Mouse (Mus musculus): ENCODE measurements around the gene Ticrr. TPM values are rescaled to one million over a fixed set of nuclear protein-coding genes. Genes with fewer than 3 reads are reported as not detected.

Ticrr gene
- polyA plus RNA-seq, 1 experiment from 2014 or later, result 11.2 TPM

- no peak within 1 kb of the TSS for H3K9ac ChIP-seq (ENCODE audit: low read length)
- H3K4me3 ChIP-seq (ENCODE audit: low read depth, low read length), result no peak within 1 kb of the TSS
- H3K4me1 ChIP-seq (replicated peaks; ENCODE audit: control insufficient read depth, insufficient read depth, low read length), result no peaks in the 10 kb centered on the region
- H3K4me2 ChIP-seq (ENCODE audit: low read length), result no peak within 1 kb of the TSS
- no peaks in the 10 kb centered on the region for H3K9me3 ChIP-seq (ENCODE audit: control insufficient read depth, low read length)
- no peaks in the 10 kb centered on the region for H3K27me3 ChIP-seq (replicated peaks; ENCODE audit: control insufficient read depth, insufficient read depth, low read length)
- ATAC-seq (replicated peaks; ENCODE audit: low FRiP score, low TSS enrichment, low read depth) (no peak), DNase-seq (ENCODE audit: low spot score) (no peak)
- H3K36me3 ChIP-seq (ENCODE audit: control insufficient read depth, insufficient read depth, low read length), result peaks cover 13% of the 10 kb centered on the region; the same call in 1 of the 2 replicates
- no peak within 1 kb of the TSS for H3K27ac ChIP-seq (ENCODE audit: low read depth)
- 61% methylated on average over 4 of the region's 4 CpGs for WGBS
Observed at GRCm38 (mm10) chr7:79732622-79733021, 72.6 kb downstream of the Ticrr start, which contains the start of gene Plin1. Plin1 (minus strand) TSS chr7:79732903.

DNA sequence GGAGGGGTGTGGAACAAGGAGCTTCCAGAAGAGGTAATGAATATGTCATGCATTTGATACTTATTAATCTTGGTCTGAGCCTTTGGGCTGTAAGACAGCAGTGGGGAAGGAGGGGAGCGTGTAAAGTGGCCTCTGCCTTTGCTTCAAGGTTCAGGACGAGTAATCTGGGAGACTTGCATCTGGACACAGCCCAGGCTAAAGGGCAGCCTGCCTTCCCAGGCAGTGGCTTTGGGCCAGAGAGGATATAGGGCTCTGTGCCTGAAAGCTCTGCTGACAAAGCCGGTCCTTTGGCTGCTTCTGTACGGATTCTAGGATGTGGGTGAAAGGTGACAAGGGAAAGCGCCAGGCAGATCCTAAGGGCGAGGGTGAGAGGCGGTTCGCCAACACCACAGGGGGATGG, 74.6 kb downstream of the Ticrr start:
- DNase-seq (ENCODE audit: low spot score) (no peak), ATAC-seq (replicated peaks; ENCODE audit: low FRiP score, low TSS enrichment, low read depth) (peak; percentile 57; the same call in 1 of the 2 replicates)
- Histone ChIP-seq H3K4me1 (replicated peaks; ENCODE audit: control insufficient read depth, insufficient read depth, low read length) (no peaks in the 10 kb centered on the region), H3K9ac (ENCODE audit: low read length) (no peak overlapping the region), H3K9me3 (ENCODE audit: control insufficient read depth, low read length) (no peaks in the 10 kb centered on the region), H3K4me2 (ENCODE audit: low read length) (no peak overlapping the region), H3K27me3 (replicated peaks; ENCODE audit: control insufficient read depth, insufficient read depth, low read length) (no peaks in the 10 kb centered on the region), H3K36me3 (ENCODE audit: control insufficient read depth, insufficient read depth, low read length) (peaks cover 14% of the 10 kb centered on the region; the same call in 1 of the 2 replicates), H3K27ac (ENCODE audit: low read depth) (no peak overlapping the region), H3K4me3 (ENCODE audit: low read depth, low read length) (no peak overlapping the region)
- 72% methylated on average over 8 of the region's 8 CpGs for WGBS

DNA sequence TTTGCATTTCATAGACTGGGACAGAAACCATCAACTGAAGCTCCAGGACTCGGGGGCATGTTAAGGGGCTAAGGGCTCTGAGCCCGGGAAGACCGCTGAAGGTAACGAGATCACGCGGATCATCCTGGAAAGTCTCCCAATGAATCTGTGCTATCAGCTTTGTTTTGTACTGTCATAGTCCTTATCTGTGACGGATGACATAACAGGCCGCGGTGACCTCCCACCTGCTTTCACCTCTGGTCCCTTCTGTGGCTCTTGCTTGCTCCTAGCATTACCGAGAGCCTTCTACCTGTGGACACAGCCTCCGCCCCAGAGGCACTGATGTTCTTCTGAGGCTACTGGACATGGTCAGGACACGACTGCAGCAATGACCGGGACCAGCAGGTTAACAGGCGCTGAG, 76.5 kb downstream of the Ticrr start:
- Histone ChIP-seq H3K27ac (ENCODE audit: low read depth) (no peak overlapping the region), H3K4me1 (replicated peaks; ENCODE audit: control insufficient read depth, insufficient read depth, low read length) (no peaks in the 10 kb centered on the region), H3K4me3 (ENCODE audit: low read depth, low read length) (no peak overlapping the region), H3K4me2 (ENCODE audit: low read length) (no peak overlapping the region), H3K9me3 (ENCODE audit: control insufficient read depth, low read length) (no peaks in the 10 kb centered on the region), H3K9ac (ENCODE audit: low read length) (no peak overlapping the region), H3K36me3 (ENCODE audit: control insufficient read depth, insufficient read depth, low read length) (peaks cover 14% of the 10 kb centered on the region; the same call in 1 of the 2 replicates), H3K27me3 (replicated peaks; ENCODE audit: control insufficient read depth, insufficient read depth, low read length) (no peaks in the 10 kb centered on the region)
- DNase-seq (ENCODE audit: low spot score), result no peak
- 91% methylated on average over 14 of the region's 14 CpGs for WGBS
- no peak for ATAC-seq (replicated peaks; ENCODE audit: low FRiP score, low TSS enrichment, low read depth)

- Histone ChIP-seq H3K27ac (ENCODE audit: low read depth) (no peak overlapping the region), H3K4me2 (ENCODE audit: low read length) (no peak overlapping the region), H3K9me3 (ENCODE audit: control insufficient read depth, low read length) (no peaks in the 10 kb centered on the region), H3K27me3 (replicated peaks; ENCODE audit: control insufficient read depth, insufficient read depth, low read length) (no peaks in the 10 kb centered on the region), H3K4me1 (replicated peaks; ENCODE audit: control insufficient read depth, insufficient read depth, low read length) (peaks cover 6% of the 10 kb centered on the region), H3K9ac (ENCODE audit: low read length) (no peak overlapping the region), H3K4me3 (ENCODE audit: low read depth, low read length) (no peak overlapping the region), H3K36me3 (ENCODE audit: control insufficient read depth, insufficient read depth, low read length) (peaks cover 14% of the 10 kb centered on the region; the same call in 1 of the 2 replicates)
- DNase-seq (ENCODE audit: low spot score) (no peak), ATAC-seq (replicated peaks; ENCODE audit: low FRiP score, low TSS enrichment, low read depth) (no peak)
- 97% methylated on average over 2 of the region's 2 CpGs for WGBS
Observed at GRCm38 (mm10) chr7:79738913-79739312, 78.9 kb downstream of the Ticrr start.

DNA sequence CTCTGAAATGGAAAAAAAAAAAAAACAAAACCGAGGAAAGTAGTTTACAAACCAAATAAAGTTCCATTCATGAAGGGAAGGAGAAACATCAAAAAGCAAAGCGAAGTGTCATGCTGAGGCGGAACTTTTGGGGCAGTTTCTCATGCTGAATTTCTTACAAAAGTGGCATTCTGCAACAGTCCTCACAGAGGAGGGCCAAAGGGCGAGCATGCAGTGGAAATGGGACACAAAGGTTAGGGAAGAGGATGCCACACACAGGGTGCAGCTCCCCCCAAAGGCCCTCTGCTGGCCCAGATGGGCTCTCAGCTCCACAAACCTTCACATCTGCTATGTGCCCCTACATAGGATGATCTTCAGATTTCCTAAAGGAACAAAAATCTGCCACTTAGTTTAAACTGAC, 80.3 kb downstream of the Ticrr start:
- Histone ChIP-seq H3K9me3 (ENCODE audit: control insufficient read depth, low read length) (no peaks in the 10 kb centered on the region), H3K4me1 (replicated peaks; ENCODE audit: control insufficient read depth, insufficient read depth, low read length) (peaks cover 6% of the 10 kb centered on the region), H3K36me3 (ENCODE audit: control insufficient read depth, insufficient read depth, low read length) (peaks cover 14% of the 10 kb centered on the region; the same call in 1 of the 2 replicates), H3K4me2 (ENCODE audit: low read length) (no peak overlapping the region), H3K4me3 (ENCODE audit: low read depth, low read length) (no peak overlapping the region), H3K27ac (ENCODE audit: low read depth) (no peak overlapping the region), H3K9ac (ENCODE audit: low read length) (no peak overlapping the region), H3K27me3 (replicated peaks; ENCODE audit: control insufficient read depth, insufficient read depth, low read length) (no peaks in the 10 kb centered on the region)
- ATAC-seq (replicated peaks; ENCODE audit: low FRiP score, low TSS enrichment, low read depth), result no peak
- no peak for DNase-seq (ENCODE audit: low spot score)
- WGBS, result 81% methylated on average over 4 of the region's 4 CpGs

DNA sequence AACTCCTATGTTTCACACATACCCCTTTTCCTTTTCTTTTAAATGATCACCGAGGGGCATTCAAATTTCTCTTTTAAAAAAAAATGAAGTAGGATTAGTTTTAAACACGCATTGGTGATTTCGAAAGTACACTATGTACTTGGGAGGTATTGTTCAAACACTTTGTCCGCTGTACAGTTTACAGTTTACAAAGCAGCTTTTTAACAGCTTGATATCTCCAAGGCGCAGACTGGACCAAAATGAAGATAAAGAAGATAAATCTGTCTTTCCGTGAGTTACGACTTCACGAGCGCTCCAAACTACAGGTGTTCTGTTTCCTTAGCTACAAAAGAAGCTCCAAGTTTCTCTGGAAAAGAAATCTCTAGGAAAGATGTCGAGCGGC, 82.3 kb downstream of the Ticrr start:
- Histone ChIP-seq H3K4me1 (replicated peaks; ENCODE audit: control insufficient read depth, insufficient read depth, low read length) (peaks cover 6% of the 10 kb centered on the region), H3K9ac (ENCODE audit: low read length) (peak overlapping the region; percentile 55), H3K4me2 (ENCODE audit: low read length) (peak overlapping the region; percentile 98), H3K9me3 (ENCODE audit: control insufficient read depth, low read length) (no peaks in the 10 kb centered on the region), H3K36me3 (ENCODE audit: control insufficient read depth, insufficient read depth, low read length) (peaks cover 4% of the 10 kb centered on the region; the same call in 1 of the 2 replicates), H3K27ac (ENCODE audit: low read depth) (no peak overlapping the region), H3K27me3 (replicated peaks; ENCODE audit: control insufficient read depth, insufficient read depth, low read length) (no peaks in the 10 kb centered on the region), H3K4me3 (ENCODE audit: low read depth, low read length) (peak overlapping the region; percentile 52)
- WGBS, result 17% methylated on average over 11 of the region's 11 CpGs
- DNase-seq (ENCODE audit: low spot score) (no peak), ATAC-seq (replicated peaks; ENCODE audit: low FRiP score, low TSS enrichment, low read depth) (no peak)

DNA sequence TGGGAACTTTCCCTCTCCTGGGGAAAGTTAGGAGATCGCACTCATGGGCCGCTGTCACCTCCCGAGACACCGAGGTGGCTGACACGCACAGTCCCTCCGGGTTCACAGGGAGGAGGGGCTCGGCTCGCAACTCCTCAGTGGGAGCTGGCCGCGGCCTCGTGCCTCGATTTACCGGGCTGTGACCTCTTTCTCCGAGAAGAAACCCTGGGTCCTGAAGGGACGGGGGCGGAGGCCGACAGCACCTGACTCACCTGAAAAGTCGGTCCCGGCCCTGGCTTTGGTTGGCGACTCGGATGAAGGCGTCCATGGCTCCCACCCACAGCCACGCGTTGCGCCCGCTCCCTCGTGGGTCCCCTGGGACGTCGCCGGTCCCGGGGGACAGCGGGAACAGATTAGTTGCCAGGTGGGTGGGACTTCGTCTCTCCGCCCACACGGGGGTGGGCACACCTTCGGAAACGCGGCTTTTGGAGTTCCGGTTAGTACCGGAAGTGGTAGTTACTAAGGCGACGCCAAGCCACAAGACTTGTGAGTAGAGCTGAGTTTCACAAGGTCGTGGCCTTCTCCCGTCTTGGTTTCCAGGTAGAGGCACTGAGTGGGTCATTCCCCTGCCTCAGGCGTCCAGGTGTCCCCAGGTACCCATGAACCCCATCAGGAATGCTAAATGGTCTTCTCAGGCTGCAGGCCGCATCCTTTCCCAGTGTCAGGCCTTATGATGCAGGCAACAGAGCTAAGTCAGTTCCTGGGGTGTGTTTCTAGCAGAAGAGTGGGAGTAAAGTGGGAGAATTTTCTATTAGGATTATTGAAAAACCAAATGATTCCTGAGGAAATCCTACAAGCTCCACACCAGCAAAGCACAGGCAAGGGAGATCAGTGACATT, 82.9 kb downstream of the Ticrr start, which contains the start of the genes Pex11a and Wdr93:
Pex11a (minus strand) TSS at position 473 of the 878 bp plus-strand sequence.
Wdr93 (plus strand) TSS at position 505 of the 878 bp plus-strand sequence.
- peaks cover 6% of the 10 kb centered on the region for H3K4me1 ChIP-seq (replicated peaks; ENCODE audit: control insufficient read depth, insufficient read depth, low read length)
- ATAC-seq (replicated peaks; ENCODE audit: low FRiP score, low TSS enrichment, low read depth) (peak; percentile 88), DNase-seq (ENCODE audit: low spot score) (peak; percentile 81)
- H3K27ac ChIP-seq (ENCODE audit: low read depth), result no peak within 1 kb of the TSS
- no peaks in the 10 kb centered on the region for H3K9me3 ChIP-seq (ENCODE audit: control insufficient read depth, low read length)
- peak within 1 kb of the TSS; percentile 55 for H3K9ac ChIP-seq (ENCODE audit: low read length)
- WGBS, result 3% methylated on average over 46 of the region's 46 CpGs
- H3K4me3 ChIP-seq (ENCODE audit: low read depth, low read length), result peak within 1 kb of the TSS; percentile 52
- H3K4me2 ChIP-seq (ENCODE audit: low read length), result peak within 1 kb of the TSS; percentile 98
- H3K27me3 ChIP-seq (replicated peaks; ENCODE audit: control insufficient read depth, insufficient read depth, low read length), result no peaks in the 10 kb centered on the region
- no peaks in the 10 kb centered on the region for H3K36me3 ChIP-seq (ENCODE audit: control insufficient read depth, insufficient read depth, low read length)

DNA sequence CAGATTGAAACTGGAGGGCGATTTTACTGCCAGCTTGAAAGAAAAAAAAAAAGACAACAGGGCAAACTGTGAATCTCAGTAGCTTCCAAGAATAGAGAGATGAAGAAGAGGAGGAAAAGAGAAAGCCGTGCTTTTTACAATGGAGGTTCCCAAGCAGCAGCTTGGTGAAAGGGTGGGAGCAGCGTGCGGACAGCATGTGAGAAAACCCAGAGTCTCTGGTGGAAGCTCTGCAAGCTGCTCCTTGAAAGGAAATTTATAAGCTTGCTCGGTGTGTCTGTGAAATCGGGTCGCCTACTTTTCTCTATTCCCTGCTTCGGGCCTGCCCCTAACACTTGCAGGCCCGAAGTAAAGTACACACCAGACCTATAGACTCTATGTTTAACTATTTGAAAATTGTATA, 84.1 kb downstream of the Ticrr start:
- no peak overlapping the region for H3K27ac ChIP-seq (ENCODE audit: low read depth)
- no peak overlapping the region for H3K4me2 ChIP-seq (ENCODE audit: low read length)
- H3K27me3 ChIP-seq (replicated peaks; ENCODE audit: control insufficient read depth, insufficient read depth, low read length), result no peaks in the 10 kb centered on the region
- peaks cover 6% of the 10 kb centered on the region for H3K4me1 ChIP-seq (replicated peaks; ENCODE audit: control insufficient read depth, insufficient read depth, low read length)
- no peak overlapping the region for H3K4me3 ChIP-seq (ENCODE audit: low read depth, low read length)
- no peaks in the 10 kb centered on the region for H3K36me3 ChIP-seq (ENCODE audit: control insufficient read depth, insufficient read depth, low read length)
- no peak for ATAC-seq (replicated peaks; ENCODE audit: low FRiP score, low TSS enrichment, low read depth)
- DNase-seq (ENCODE audit: low spot score), result no peak
- no peak overlapping the region for H3K9ac ChIP-seq (ENCODE audit: low read length)
- no peaks in the 10 kb centered on the region for H3K9me3 ChIP-seq (ENCODE audit: control insufficient read depth, low read length)
- WGBS, result 83% methylated on average over 9 of the region's 9 CpGs

Data from intestine, embryonic 14.5 days (tissue).